ENCODE assay signal across 14 mouse cellular contexts in genomic region chr11:46443152-46443551, GRCm38 (mm10). TPM values are rescaled to one million over a fixed set of nuclear protein-coding genes. Genes with fewer than 3 reads are reported as not detected.
DNase-seq lines count a peak whose midpoint lies in the region; ATAC-seq and TF ChIP-seq lines count a peak whose summit lies in the region.
"Had no signal": no experiment of that assay in that cellular context is flagged by ENCODE, and none has a peak within 500 bp of the region (broad histone marks: within the 10 kb centered on the region; RNA-seq: fewer than 3 reads in every experiment).

No protein-coding gene starts in this region.

- 0 out of 2 replicates have a peak, but pooled peaks cover 3% of the 10 kb centered on the region for H3K36me3 ChIP-seq in kidney, adult 2 months (ENCODE audit: control insufficient read depth, insufficient read depth, low read length)
- no peaks in the 10 kb centered on the region for H3K36me3 ChIP-seq in stomach, postnatal 0 days (ENCODE audit: control insufficient read depth, insufficient read depth, low read length)
- H3K36me3 ChIP-seq in hindbrain, embryonic 12.5 days: peaks cover 16% of the 10 kb centered on the region

- 81% methylated on average over 1 of the region's 1 CpGs for WGBS in kidney, adult 2 months
- 93% methylated on average over 1 of the region's 1 CpGs for WGBS in stomach, postnatal 0 days
- WGBS in hindbrain, embryonic 12.5 days: 90% methylated on average over 1 of the region's 1 CpGs

- ATAC-seq in stomach, postnatal 0 days (ENCODE audit: low FRiP score, low TSS enrichment): no peak
- ATAC-seq in hindbrain, embryonic 12.5 days (ENCODE audit: low FRiP score): no peak
- ATAC-seq: midbrain, embryonic 16.5 days had no signal

- no peak overlapping the region for H3K4me2 ChIP-seq in stomach, postnatal 0 days (replicated peaks; ENCODE audit: low read depth)
- no peak overlapping the region for H3K4me2 ChIP-seq in hindbrain, embryonic 12.5 days (replicated peaks)
- H3K4me2 ChIP-seq: heart, embryonic 15.5 days had no signal

- DNase-seq in kidney, adult 2 months: peak; percentile 8
- DNase-seq in kidney, adult 9 months: no peak
- DNase-seq in thymus, postnatal 0 days (ENCODE audit: low spot score): peak; percentile 50
- no peak for DNase-seq in thymus, postnatal 36 days
- no peak for DNase-seq in stomach, postnatal 0 days (ENCODE audit: low spot score)
- DNase-seq in cerebellum, postnatal 36 days: no peak
- DNase-seq: gastrocnemius, postnatal 10 days; right cerebral cortex, postnatal 14 days had no signal

- TF ChIP-seq EP300 in stomach, postnatal 0 days (optimal IDR thresholded peaks at IDR 0.05): no peak

- no peak overlapping the region for H3K4me3 ChIP-seq in kidney, adult 2 months (ENCODE audit: insufficient read depth, low read depth, low read length)
- no peak overlapping the region for H3K4me3 ChIP-seq in cortical plate, adult 2 months (ENCODE audit: insufficient read depth, low read length)
- no peak overlapping the region for H3K4me3 ChIP-seq in stomach, postnatal 0 days (ENCODE audit: low read depth, low read length)
- H3K4me3 ChIP-seq in hindbrain, embryonic 12.5 days: no peak overlapping the region
- H3K4me3 ChIP-seq: heart, embryonic 15.5 days; limb, embryonic 10.5 days had no signal

- H3K9me3 ChIP-seq in stomach, postnatal 0 days (ENCODE audit: control insufficient read depth, low read length): no peaks in the 10 kb centered on the region
- H3K9me3 ChIP-seq in hindbrain, embryonic 12.5 days (replicated peaks): no peaks in the 10 kb centered on the region
- H3K9me3 ChIP-seq: heart, embryonic 15.5 days; limb, embryonic 10.5 days had no signal

- TF ChIP-seq POLR2A in kidney, adult 2 months (IDR thresholded peaks at IDR 0.05; ENCODE audit: low read depth, low read length): no peak
- TF ChIP-seq POLR2A in cortical plate, adult 2 months (IDR thresholded peaks at IDR 0.05; ENCODE audit: extremely low read depth, insufficient read depth, low read length): no peak

- H3K9ac ChIP-seq in stomach, postnatal 0 days (ENCODE audit: low read length): no peak overlapping the region
- H3K9ac ChIP-seq in hindbrain, embryonic 12.5 days: no peak overlapping the region
- H3K9ac ChIP-seq: heart, embryonic 15.5 days had no signal

- H3K4me1 ChIP-seq in kidney, adult 2 months (ENCODE audit: control insufficient read depth, insufficient read depth, low read length): no peaks in the 10 kb centered on the region
- H3K4me1 ChIP-seq in cortical plate, adult 2 months (ENCODE audit: control insufficient read depth, insufficient read depth, low read length): no peaks in the 10 kb centered on the region
- H3K4me1 ChIP-seq in stomach, postnatal 0 days (replicated peaks; ENCODE audit: control insufficient read depth, insufficient read depth): no peaks in the 10 kb centered on the region
- H3K4me1 ChIP-seq in hindbrain, embryonic 12.5 days: no peaks in the 10 kb centered on the region
- H3K4me1 ChIP-seq: heart, embryonic 15.5 days; limb, embryonic 10.5 days had no signal

- TF ChIP-seq CTCF in kidney, adult 2 months (conservative IDR thresholded peaks at IDR 0.05; ENCODE audit: insufficient read depth, insufficient read length, low read depth, low read length): no peak
- 0 out of 2 replicates have a peak, but pooled peaks have one; percentile 17 for TF ChIP-seq CTCF in cortical plate, adult 2 months (IDR thresholded peaks at IDR 0.05; ENCODE audit: extremely low read depth, insufficient read depth, low read length)
- TF ChIP-seq CTCF in stomach, postnatal 0 days (IDR thresholded peaks at IDR 0.05; ENCODE audit: low read depth): peak; percentile 44

- H3K27me3 ChIP-seq in kidney, adult 2 months (replicated peaks; ENCODE audit: control insufficient read depth, insufficient read depth, low read length): no peaks in the 10 kb centered on the region
- no peaks in the 10 kb centered on the region for H3K27me3 ChIP-seq in stomach, postnatal 0 days (ENCODE audit: control insufficient read depth, insufficient read depth, low read length)
- H3K27me3 ChIP-seq in hindbrain, embryonic 12.5 days: no peaks in the 10 kb centered on the region
- H3K27me3 ChIP-seq: heart, embryonic 15.5 days had no signal

- no peak overlapping the region for H3K27ac ChIP-seq in kidney, adult 2 months (ENCODE audit: insufficient read depth, low read depth, low read length)
- H3K27ac ChIP-seq in cortical plate, adult 2 months (ENCODE audit: insufficient read depth, low read length): no peak overlapping the region
- H3K27ac ChIP-seq in stomach, postnatal 0 days (replicated peaks): no peak overlapping the region
- H3K27ac ChIP-seq in hindbrain, embryonic 12.5 days: no peak overlapping the region
- H3K27ac ChIP-seq: heart, embryonic 15.5 days; limb, embryonic 10.5 days had no signal

RNA-seq across cellular contexts. Expression of gene Med7, which starts 6.4 kb away (rescaled TPM):
- 15.1 and 16.5 TPM in 2 replicates for polyA plus RNA-seq in kidney, adult 2 months (2012; rRNA removed)
- 66.4 and 69.4 TPM in 2 replicates for polyA plus RNA-seq in thymus, postnatal 0 days (2015; fragmentation: Nextera tagmentation; extraction: Ambion mirVana)
- 29.4 and 32.8 TPM in 2 replicates for polyA plus RNA-seq in cortical plate, adult 2 months (2012; rRNA removed)
- polyA plus RNA-seq in stomach, postnatal 0 days (2015; fragmentation: Nextera tagmentation; extraction: Ambion mirVana): 41.5 and 43.2 TPM in 2 replicates
- 79.3 and 85.9 TPM in 2 replicates for polyA plus RNA-seq in hindbrain, embryonic 12.5 days (2016; fragmentation: Nextera tagmentation; extraction: Ambion mirVana)

RNA-seq across cellular contexts. Expression of gene Havcr2, which starts 11.6 kb away (rescaled TPM):
- polyA plus RNA-seq in kidney, adult 2 months (2012; rRNA removed): 0.19 and 0.25 TPM in 2 replicates
- 0.55 and 0.82 TPM in 2 replicates for polyA plus RNA-seq in thymus, postnatal 0 days (2015; fragmentation: Nextera tagmentation; extraction: Ambion mirVana)
- 1.5 and 1.6 TPM in 2 replicates for polyA plus RNA-seq in cortical plate, adult 2 months (2012; rRNA removed)
- polyA plus RNA-seq in stomach, postnatal 0 days (2015; fragmentation: Nextera tagmentation; extraction: Ambion mirVana): 0.06 and 0.07 TPM in 2 replicates
- polyA plus RNA-seq in hindbrain, embryonic 12.5 days (2016; fragmentation: Nextera tagmentation; extraction: Ambion mirVana): 0.14 and 0.35 TPM in 2 replicates

RNA-seq across cellular contexts. Expression of gene Fam71b, which starts 46.8 kb away (rescaled TPM):
- 0.10 and 0.38 TPM in 2 replicates for polyA plus RNA-seq in kidney, adult 2 months (2012; rRNA removed)
- polyA plus RNA-seq in thymus, postnatal 0 days (2015; fragmentation: Nextera tagmentation; extraction: Ambion mirVana): 0.73 and 1.1 TPM in 2 replicates
- polyA plus RNA-seq in cortical plate, adult 2 months (2012; rRNA removed): not detected in 2 replicates
- not detected in 2 replicates for polyA plus RNA-seq in stomach, postnatal 0 days (2015; fragmentation: Nextera tagmentation; extraction: Ambion mirVana)
- not detected in 2 replicates for polyA plus RNA-seq in hindbrain, embryonic 12.5 days (2016; fragmentation: Nextera tagmentation; extraction: Ambion mirVana)
- polyA plus RNA-seq: heart, embryonic 15.5 days; limb, embryonic 10.5 days; midbrain, embryonic 16.5 days; stomach, embryonic 16.5 days had no signal

RNA-seq across cellular contexts. Expression of gene Itk, which starts 53.8 kb away (rescaled TPM):
- polyA plus RNA-seq in kidney, adult 2 months (2012; rRNA removed): 0.16 and 1.8 TPM in 2 replicates
- polyA plus RNA-seq in thymus, postnatal 0 days (2015; fragmentation: Nextera tagmentation; extraction: Ambion mirVana): 99.7 and 113 TPM in 2 replicates
- polyA plus RNA-seq in cortical plate, adult 2 months (2012; rRNA removed): 0.23 and 0.28 TPM in 2 replicates
- polyA plus RNA-seq in stomach, postnatal 0 days (2015; fragmentation: Nextera tagmentation; extraction: Ambion mirVana): 0.05 and 0.06 TPM in 2 replicates
- polyA plus RNA-seq in hindbrain, embryonic 12.5 days (2016; fragmentation: Nextera tagmentation; extraction: Ambion mirVana): 0.05 TPM in 1 of 2 replicates, not detected in the other
- polyA plus RNA-seq: limb, embryonic 10.5 days; midbrain, embryonic 16.5 days had no signal

Comparison
In these comparisons a context has a peak if more than half of its experiments do, and no peak if none do; other contexts are left out.
1. DNase-seq: peak in kidney, adult 2 months (single experiment) and thymus, postnatal 0 days (single experiment); none in kidney, adult 9 months (single experiment), thymus, postnatal 36 days (0 of 2), stomach, postnatal 0 days (single experiment) and cerebellum, postnatal 36 days (0 of 2).